Mouse (Mus musculus) testis, adult 2 months (tissue): ENCODE data around the gene Cnot3. TPM values are rescaled to one million over a fixed set of nuclear protein-coding genes. Genes with fewer than 3 reads are reported as not detected.
"Not testable (repeated sequence)": the region's sequence is repeated elsewhere in the genome, so short reads cannot be mapped to it uniquely, and the experiment has no call there.

Source experiments
- H3K27ac ChIP-seq: fragments of 200-500 bp; 2 replicates; pipeline ENCODE4 v1.5.1; 2012; ENCODE audit warnings: low read depth, low read length; ENCODE audit not compliant: control insufficient read depth, insufficient read depth
- H3K27me3 ChIP-seq: fragments of 200-500 bp; 2 replicates; pipeline ENCODE4 v1.6.1; 2012; ENCODE audit warnings: mild to moderate bottlenecking, low read length, moderate library complexity; ENCODE audit not compliant: control insufficient read depth, insufficient read depth
- H3K36me3 ChIP-seq: fragments of 200-500 bp; 2 replicates; pipeline ENCODE4 v1.6.1; 2012; ENCODE audit warnings: mild to moderate bottlenecking, low read length; ENCODE audit not compliant: control insufficient read depth, insufficient read depth
- H3K4me1 ChIP-seq: fragments of 200-500 bp; 2 replicates; pipeline ENCODE4 v1.6.1; 2012; ENCODE audit warnings: low read length; ENCODE audit not compliant: control insufficient read depth, insufficient read depth
- H3K4me3 ChIP-seq: fragments of 200-500 bp; 2 replicates; pipeline ENCODE4 v1.5.1; 2012; ENCODE audit warnings: low read depth, mild to moderate bottlenecking, low read length, moderate library complexity, mixed read lengths; ENCODE audit not compliant: control insufficient read depth
- CTCF ChIP-seq: fragments of 200-500 bp; IDR thresholded peaks from 2 replicates; pipeline ENCODE4 v1.5.1; 2012; ENCODE audit warnings: low read depth, mild to moderate bottlenecking, inconsistent platforms, low read length, moderate library complexity; ENCODE audit not compliant: control insufficient read depth, insufficient read depth, insufficient replicate concordance
- POLR2A ChIP-seq: fragments of 200-500 bp; IDR thresholded peaks from 2 replicates; pipeline ENCODE4 v1.6.1; 2012; ENCODE audit warnings: low read depth, mild to moderate bottlenecking, inconsistent platforms, low read length, moderate library complexity; ENCODE audit not compliant: control insufficient read depth
- polyA plus RNA-seq: library from polyadenylated mRNA; depleted of rRNA; stranded (reverse); fragments of >200 nt; gene quantifications from 2 replicates; pipeline ENCODE4 v1.2.3, GENCODE M21; 2012

Cnot3 gene
- polyA plus RNA-seq, 1 experiment = 26.3 TPM

DNA sequence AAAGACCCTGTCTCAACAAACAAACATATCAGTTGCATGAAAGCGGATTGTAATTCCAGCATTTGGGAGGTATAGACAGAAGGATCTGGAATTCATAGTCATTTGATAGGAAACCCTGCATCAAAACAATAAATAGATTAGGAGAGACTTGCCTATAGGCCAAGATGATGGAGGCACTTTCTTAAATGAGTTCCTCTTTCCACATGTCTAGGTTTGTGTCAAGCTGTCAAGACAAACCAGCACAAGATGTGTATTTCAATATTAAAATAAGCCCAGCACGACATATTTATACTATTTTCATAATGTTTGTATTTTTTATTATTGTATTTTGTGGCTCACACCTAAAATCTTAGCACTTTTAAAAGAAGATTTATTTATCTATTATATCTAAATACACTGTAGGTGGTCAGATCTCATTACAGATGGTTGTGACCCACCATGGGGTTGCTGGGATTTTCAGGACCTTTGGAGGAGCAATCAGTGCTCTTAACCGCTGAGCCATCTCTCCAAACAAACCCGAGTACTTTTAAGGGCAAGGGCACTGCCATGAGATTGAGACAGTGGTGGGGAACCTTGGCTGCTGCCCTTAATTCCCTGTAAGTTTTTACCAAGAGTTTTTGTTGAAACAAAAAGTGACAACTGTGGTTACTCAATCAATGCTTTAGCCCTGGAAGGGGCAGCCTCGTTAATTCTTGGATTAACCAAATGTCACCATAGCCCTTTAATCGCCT lies 58.2 kb downstream of the Cnot3 start:
- TF ChIP-seq POLR2A (no peak), CTCF (no peak)
- Histone ChIP-seq H3K4me3 (peak overlapping the region; percentile 81), H3K27ac (peak overlapping the region; percentile 65; the same call in 1 of the 2 replicates), H3K27me3 (no peaks in the 10 kb centered on the region), H3K4me1 (no peaks in the 10 kb centered on the region), H3K36me3 (no peaks in the 10 kb centered on the region; the same call in 1 of the 2 replicates)

- Histone ChIP-seq H3K4me1 (no peaks in the 10 kb centered on the region), H3K27ac (peak within 1 kb of the TSS; percentile 86), H3K4me3 (peak within 1 kb of the TSS; percentile 81), H3K27me3 (no peaks in the 10 kb centered on the region), H3K36me3 (no peaks in the 10 kb centered on the region; the same call in 1 of the 2 replicates)
- TF ChIP-seq POLR2A (peak; percentile 99), CTCF (no peak)
Observed at GRCm38 (mm10) chr7:3703879-3704441, 58.9 kb downstream of the Cnot3 start, which contains the start of gene Rps9. Gene Rps9, plus strand, starts transcription at chr7:3703993.

GRCm38 (mm10) chr7:3704475-3704874 lies 59.4 kb downstream of the Cnot3 start:
- TF ChIP-seq POLR2A = no peak
- no peak for TF ChIP-seq CTCF
- Histone ChIP-seq H3K4me3 (peak overlapping the region; percentile 81), H3K4me1 (no peaks in the 10 kb centered on the region), H3K27ac (peak overlapping the region; percentile 86), H3K36me3 (no peaks in the 10 kb centered on the region; the same call in 1 of the 2 replicates), H3K27me3 (no peaks in the 10 kb centered on the region)

- not testable (repeated sequence) for H3K27ac ChIP-seq, H3K36me3 ChIP-seq, H3K4me1 ChIP-seq, H3K27me3 ChIP-seq
- H3K4me3 ChIP-seq = peak overlapping the region; percentile 50
Observed at GRCm38 (mm10) chr7:3705461-3705860, 60.4 kb downstream of the Cnot3 start.

GRCm38 (mm10) chr7:3705911-3706310 lies 60.8 kb downstream of the Cnot3 start:
- no peaks in the 10 kb centered on the region; the same call in 1 of the 2 replicates for H3K36me3 ChIP-seq
- no peak overlapping the region; the same call in 1 of the 2 replicates for H3K4me3 ChIP-seq
- no peaks in the 10 kb centered on the region for H3K27me3 ChIP-seq
- H3K4me1 ChIP-seq = no peaks in the 10 kb centered on the region
- H3K27ac ChIP-seq = no peak overlapping the region
- no peak for TF ChIP-seq POLR2A

DNA sequence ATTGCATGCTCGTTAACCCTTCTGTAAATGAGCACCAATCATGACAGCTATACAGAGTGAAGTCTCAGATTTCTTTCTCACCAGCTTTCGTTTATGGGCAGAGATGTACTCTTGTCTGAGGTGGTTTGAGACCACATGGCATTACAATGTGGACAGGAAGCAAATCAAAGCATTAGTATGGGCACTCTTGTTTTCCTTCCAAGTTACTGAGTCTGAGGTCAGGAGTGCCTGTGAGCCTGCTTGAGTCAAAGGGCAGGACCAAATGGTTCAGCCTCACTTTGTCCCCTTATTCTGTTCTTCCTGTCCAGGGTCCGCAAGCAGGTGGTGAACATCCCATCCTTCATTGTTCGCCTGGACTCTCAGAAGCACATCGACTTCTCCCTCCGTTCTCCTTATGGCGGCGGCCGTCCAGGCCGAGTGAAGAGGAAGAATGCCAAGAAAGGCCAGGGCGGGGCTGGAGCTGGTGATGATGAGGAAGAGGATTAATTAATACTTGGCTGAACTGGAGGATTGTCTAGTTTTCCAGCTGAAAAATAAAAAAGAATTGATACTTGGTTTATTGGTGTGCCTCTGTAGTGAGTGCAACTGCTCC lies 61.4 kb downstream of the Cnot3 start:
- TF ChIP-seq POLR2A = no peak
- no peak for TF ChIP-seq CTCF
- no peak overlapping the region for H3K27ac ChIP-seq

DNA sequence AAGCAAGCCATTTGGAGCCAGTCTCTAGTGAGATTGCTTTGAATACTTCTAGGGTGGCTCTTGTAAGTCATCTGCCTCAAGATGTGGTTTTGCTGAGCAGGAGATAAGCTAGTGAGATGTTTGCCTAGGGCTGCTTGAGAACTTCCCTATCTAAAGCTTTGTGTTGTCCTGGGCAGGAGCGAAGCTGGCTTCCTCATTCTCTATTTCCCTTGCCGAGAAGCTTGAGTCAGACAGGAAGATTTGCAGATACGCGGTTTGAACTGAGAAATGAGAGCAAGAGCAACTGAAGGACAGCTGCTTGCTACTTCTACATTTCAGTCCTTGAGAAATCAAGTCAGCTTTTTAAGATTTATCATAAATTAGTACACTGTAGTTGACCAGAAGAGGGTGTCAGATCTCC lies 62.0 kb downstream of the Cnot3 start:
- H3K4me1 ChIP-seq = no peaks in the 10 kb centered on the region
- TF ChIP-seq CTCF = no peak
- TF ChIP-seq POLR2A = no peak
- H3K27me3 ChIP-seq = no peaks in the 10 kb centered on the region
- no peak overlapping the region for H3K4me3 ChIP-seq
- H3K27ac ChIP-seq = no peak overlapping the region
- H3K36me3 ChIP-seq = no peaks in the 10 kb centered on the region; the same call in 1 of the 2 replicates

More for the DNA sequence above, 61.4 kb downstream of the Cnot3 start:
- H3K36me3 ChIP-seq = no peaks in the 10 kb centered on the region; the same call in 1 of the 2 replicates
- no peaks in the 10 kb centered on the region for H3K4me1 ChIP-seq
- no peak overlapping the region for H3K4me3 ChIP-seq
- H3K27me3 ChIP-seq = no peaks in the 10 kb centered on the region
